Mouse (Mus musculus) thymus, adult 2 months (tissue): ENCODE data around the gene Notch3.

Experiments
- CTCF ChIP-seq: fragments of 200-500 bp; IDR thresholded peaks from 2 replicates; pipeline ENCODE4 v1.5.1; 2012; ENCODE audit warnings: mild to moderate bottlenecking, control low read depth, low read length, moderate library complexity, borderline replicate concordance; ENCODE audit not compliant: control insufficient read depth, poor library complexity, insufficient read depth; ENCODE audit errors: extremely low read depth
- POLR2A ChIP-seq: fragments of 200-500 bp; IDR thresholded peaks from 2 replicates; pipeline ENCODE4 v1.6.1; 2012; ENCODE audit warnings: mild to moderate bottlenecking, low read length, control low read depth, moderate library complexity; ENCODE audit not compliant: control insufficient read depth, poor library complexity, insufficient read depth; ENCODE audit errors: extremely low read depth

DNA sequence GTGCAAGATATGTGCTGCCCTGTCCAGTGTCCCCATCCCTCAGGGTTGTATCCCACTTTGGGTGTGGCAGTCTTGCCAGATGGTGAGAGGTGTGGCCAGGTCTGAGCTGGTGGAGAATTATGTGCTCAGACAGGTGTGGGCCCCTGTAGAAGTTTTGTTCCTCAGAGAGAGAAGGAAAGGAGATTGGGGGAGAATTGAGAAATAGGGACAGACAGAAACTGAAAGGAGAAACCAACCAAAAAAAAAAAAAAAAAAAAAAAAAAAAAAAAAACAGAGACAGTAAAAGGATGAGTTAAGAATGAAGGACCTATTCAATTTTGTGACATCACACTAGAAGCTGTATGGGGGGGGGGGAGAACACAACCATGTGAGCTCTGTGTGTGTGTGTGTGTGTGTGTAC, 1.9 kb downstream of the Notch3 start:
- no peak for TF ChIP-seq POLR2A
- no peak for TF ChIP-seq CTCF
